Mouse (Mus musculus) thymus, adult 2 months (tissue): Measurements from ENCODE around the gene Atp6v1e2. TPM values are rescaled to one million over a fixed set of nuclear protein-coding genes. Genes with fewer than 3 reads are reported as not detected.

Experiments
- DNase-seq: peaks from one replicate; pipeline ENCODE4 v3.0.0; 2021
- H3K27ac ChIP-seq: fragments of 200-500 bp; 2 replicates; pipeline ENCODE4 v1.5.1; 2012; ENCODE audit warnings: low read length, control low read depth; ENCODE audit not compliant: control insufficient read depth, insufficient read depth
- H3K27me3 ChIP-seq: fragments of 200-500 bp; 2 replicates; pipeline ENCODE4 v1.6.1; 2012; ENCODE audit warnings: mild to moderate bottlenecking, low read length, moderate library complexity, mixed read lengths; ENCODE audit not compliant: control insufficient read depth, insufficient read depth
- H3K36me3 ChIP-seq: fragments of 200-500 bp; 2 replicates; pipeline ENCODE4 v1.6.1; 2012; ENCODE audit warnings: mild to moderate bottlenecking, low read length, moderate library complexity; ENCODE audit not compliant: control insufficient read depth, insufficient read depth
- H3K4me1 ChIP-seq: fragments of 200-500 bp; replicated peaks from 2 replicates; pipeline ENCODE4 v1.6.1; 2012; ENCODE audit warnings: low read length; ENCODE audit not compliant: control insufficient read depth, insufficient read depth
- H3K4me3 ChIP-seq: fragments of 200-500 bp; 2 replicates; pipeline ENCODE4 v1.5.1; 2012; ENCODE audit warnings: mild to moderate bottlenecking, low read length, control low read depth, moderate library complexity; ENCODE audit not compliant: control insufficient read depth, insufficient read depth
- CTCF ChIP-seq: fragments of 200-500 bp; IDR thresholded peaks from 2 replicates; pipeline ENCODE4 v1.5.1; 2012; ENCODE audit warnings: mild to moderate bottlenecking, control low read depth, low read length, moderate library complexity, borderline replicate concordance; ENCODE audit not compliant: control insufficient read depth, poor library complexity, insufficient read depth; ENCODE audit errors: extremely low read depth
- POLR2A ChIP-seq: fragments of 200-500 bp; IDR thresholded peaks from 2 replicates; pipeline ENCODE4 v1.6.1; 2012; ENCODE audit warnings: mild to moderate bottlenecking, low read length, control low read depth, moderate library complexity; ENCODE audit not compliant: control insufficient read depth, poor library complexity, insufficient read depth; ENCODE audit errors: extremely low read depth
- WGBS: fragments of 180-500 bp; shearing (Covaris S2); methylation state at CpG from one replicate; pipeline ENCODE4 v1.1.7; 2018; 5-methylcytosine and 5-hydroxymethylcytosine counted together
- polyA plus RNA-seq: library from polyadenylated mRNA; depleted of rRNA; stranded (reverse); fragments of >200 nt; gene quantifications from 2 replicates; pipeline ENCODE4 v1.2.3, GENCODE M21; 2012

Gene Atp6v1e2
- polyA plus RNA-seq, 1 experiment, result not detected

- Histone ChIP-seq H3K4me1 (peaks cover 6% of the 10 kb centered on the region), H3K4me3 (no peak overlapping the region), H3K36me3 (no peaks in the 10 kb centered on the region), H3K27ac (no peak overlapping the region), H3K27me3 (no peaks in the 10 kb centered on the region)
- no peak for DNase-seq
- WGBS, result 90% methylated on average over 7 of the region's 7 CpGs
- TF ChIP-seq POLR2A, result no peak
- TF ChIP-seq CTCF, result no peak
These were observed 9.0 kb downstream of the Atp6v1e2 start for GRCm38 (mm10) chr17:86938683-86939082.

GRCm38 (mm10) chr17:86937497-86938155 is 10.1 kb downstream of the Atp6v1e2 start:
- WGBS, result 9% methylated on average over 20 of the region's 20 CpGs
- no peaks in the 10 kb centered on the region for H3K27me3 ChIP-seq
- H3K27ac ChIP-seq, result no peak overlapping the region
- H3K4me3 ChIP-seq, result peak overlapping the region; percentile 8; the same call in 1 of the 2 replicates
- peak; percentile 63 for DNase-seq
- no peaks in the 10 kb centered on the region for H3K36me3 ChIP-seq
- H3K4me1 ChIP-seq, result peaks cover 6% of the 10 kb centered on the region
- TF ChIP-seq POLR2A (no peak), CTCF (no peak)

- Histone ChIP-seq H3K4me3 (no peak overlapping the region), H3K27ac (no peak overlapping the region), H3K27me3 (no peaks in the 10 kb centered on the region), H3K36me3 (no peaks in the 10 kb centered on the region), H3K4me1 (peaks cover 6% of the 10 kb centered on the region)
- TF ChIP-seq CTCF (no peak), POLR2A (no peak)
- DNase-seq, result no peak
- WGBS, result 75% methylated on average over 2 of the region's 2 CpGs
These were observed 10.6 kb downstream of the Atp6v1e2 start for GRCm38 (mm10) chr17:86937064-86937463.

- 78% methylated on average over 5 of the region's 5 CpGs for WGBS
- Histone ChIP-seq H3K4me1 (peaks cover 5% of the 10 kb centered on the region), H3K27ac (no peak overlapping the region), H3K36me3 (no peaks in the 10 kb centered on the region), H3K4me3 (no peak overlapping the region), H3K27me3 (no peaks in the 10 kb centered on the region)
- DNase-seq, result no peak
- no peak for TF ChIP-seq CTCF
These were observed 14.8 kb downstream of the Atp6v1e2 start for GRCm38 (mm10) chr17:86932896-86933295.

- no peak overlapping the region for H3K4me3 ChIP-seq
- H3K4me1 ChIP-seq, result no peaks in the 10 kb centered on the region
- TF ChIP-seq CTCF (no peak), POLR2A (no peak)
- no peaks in the 10 kb centered on the region for H3K27me3 ChIP-seq
- no peak for DNase-seq
- H3K27ac ChIP-seq, result no peak overlapping the region
- H3K36me3 ChIP-seq, result no peaks in the 10 kb centered on the region
These were observed 17.7 kb downstream of the Atp6v1e2 start for GRCm38 (mm10) chr17:86929981-86930380.

GRCm38 (mm10) chr17:86929355-86929754 is 18.3 kb downstream of the Atp6v1e2 start:
- no peak overlapping the region for H3K4me3 ChIP-seq
- WGBS, result 42% methylated on average over 6 of the region's 6 CpGs
- TF ChIP-seq CTCF (no peak), POLR2A (no peak)

GRCm38 (mm10) chr17:86926836-86927235 is 20.9 kb downstream of the Atp6v1e2 start:
- Histone ChIP-seq H3K4me1 (no peaks in the 10 kb centered on the region), H3K4me3 (no peak overlapping the region), H3K27me3 (no peaks in the 10 kb centered on the region), H3K36me3 (no peaks in the 10 kb centered on the region), H3K27ac (no peak overlapping the region)
- 98% methylated on average over 3 of the region's 3 CpGs for WGBS
- TF ChIP-seq POLR2A, result no peak
- no peak for TF ChIP-seq CTCF
- DNase-seq, result no peak

More at GRCm38 (mm10) chr17:86929355-86929754, 18.3 kb downstream of the Atp6v1e2 start:
- DNase-seq, result no peak
- no peaks in the 10 kb centered on the region for H3K4me1 ChIP-seq
- no peaks in the 10 kb centered on the region for H3K36me3 ChIP-seq
- H3K27me3 ChIP-seq, result no peaks in the 10 kb centered on the region
- H3K27ac ChIP-seq, result no peak overlapping the region
